Mouse (Mus musculus): ENCODE measurements around the gene Ubxn6.
"Not testable (repeated sequence)": the region's sequence is repeated elsewhere in the genome, so short reads cannot be mapped to it uniquely, and the experiment has no call there.

The Ubxn6 gene

GRCm38 (mm10) chr17:56074827-56075208 is at the start of gene Ubxn6:
Gene Ubxn6, minus strand, starts transcription at chr17:56075028.
- in situ Hi-C loops (cut with MboI; ENCODE audit: low sequenced_read_pairs): no loop called here

- in situ Hi-C loops (cut with MboI; ENCODE audit: low sequenced_read_pairs): no loop called here
Measured at GRCm38 (mm10) chr17:56123681-56124340, 49.0 kb upstream of the Ubxn6 start.

DNA sequence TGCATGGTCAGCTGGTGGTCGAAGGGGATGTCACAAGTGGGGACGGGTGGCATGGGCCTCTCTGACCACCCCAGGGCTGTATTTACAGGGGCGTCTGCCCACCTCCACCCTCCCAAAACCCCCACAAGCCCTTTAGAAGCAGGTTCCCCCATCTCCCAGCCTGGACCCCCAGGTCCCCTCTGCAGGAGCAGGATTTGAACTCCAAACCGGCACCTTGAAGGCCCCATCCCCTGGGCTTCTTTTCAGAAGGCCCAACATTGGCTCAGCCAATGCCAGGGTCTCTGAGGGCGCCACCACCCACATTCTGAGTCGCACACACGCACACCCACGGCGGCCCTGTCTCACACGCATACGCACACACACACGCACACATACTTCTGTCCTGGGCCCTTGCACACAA is 48.3 kb upstream of the Ubxn6 start:
- in situ Hi-C loops (cut with MboI; ENCODE audit: low sequenced_read_pairs): no loop called here

- in situ Hi-C loops (cut with MboI; ENCODE audit: low sequenced_read_pairs): no loop called here
Measured at GRCm38 (mm10) chr17:56121826-56122225, 47.0 kb upstream of the Ubxn6 start, which contains the start of gene Lrg1. Gene Lrg1, minus strand, starts transcription at chr17:56122001.

DNA sequence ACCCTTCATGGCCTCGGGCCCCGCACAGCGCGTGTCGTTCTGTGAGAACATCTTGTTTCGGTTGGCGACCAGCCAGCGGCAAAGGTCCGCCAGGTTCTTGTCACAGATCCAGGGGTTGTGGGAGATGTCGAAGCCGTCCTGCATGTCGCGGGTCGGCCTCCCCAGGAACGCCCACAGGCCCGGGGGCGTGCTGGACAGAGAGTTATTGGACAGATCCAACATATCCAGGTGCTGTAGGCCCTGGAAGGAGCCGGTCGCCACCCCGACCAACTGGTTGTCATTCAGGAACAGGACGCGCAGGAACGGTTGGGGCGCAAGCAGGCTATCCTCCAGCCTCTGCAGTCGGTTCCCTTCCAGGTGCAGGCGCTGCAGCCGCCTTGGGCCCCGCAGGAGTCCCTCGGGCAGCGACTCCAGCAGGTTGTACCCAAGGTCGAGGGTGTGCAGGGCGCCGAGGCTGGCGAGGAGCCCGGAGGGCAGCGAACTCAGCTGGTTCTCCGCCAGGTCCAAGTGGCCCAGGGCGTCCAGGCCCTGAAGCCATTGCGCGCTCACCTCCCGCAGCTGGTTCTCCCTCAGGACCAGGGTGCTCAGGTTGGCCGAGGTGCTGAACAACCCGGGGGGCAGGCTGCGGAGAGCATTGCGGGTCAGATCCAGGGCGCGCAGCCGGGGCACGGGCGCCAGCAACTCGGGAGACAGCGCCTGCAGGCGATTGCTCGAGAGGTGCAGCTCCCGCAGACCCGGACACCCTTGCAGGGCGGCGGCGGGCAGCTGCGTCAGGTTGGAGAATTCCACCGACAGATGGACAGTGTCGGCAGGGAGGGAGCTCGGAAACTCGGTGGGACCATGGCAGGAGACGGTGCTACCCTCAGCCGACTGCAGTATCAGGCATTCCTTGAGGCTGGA is 45.4 kb upstream of the Ubxn6 start:
- in situ Hi-C loops (cut with MboI; ENCODE audit: low sequenced_read_pairs): no loop called here

DNA sequence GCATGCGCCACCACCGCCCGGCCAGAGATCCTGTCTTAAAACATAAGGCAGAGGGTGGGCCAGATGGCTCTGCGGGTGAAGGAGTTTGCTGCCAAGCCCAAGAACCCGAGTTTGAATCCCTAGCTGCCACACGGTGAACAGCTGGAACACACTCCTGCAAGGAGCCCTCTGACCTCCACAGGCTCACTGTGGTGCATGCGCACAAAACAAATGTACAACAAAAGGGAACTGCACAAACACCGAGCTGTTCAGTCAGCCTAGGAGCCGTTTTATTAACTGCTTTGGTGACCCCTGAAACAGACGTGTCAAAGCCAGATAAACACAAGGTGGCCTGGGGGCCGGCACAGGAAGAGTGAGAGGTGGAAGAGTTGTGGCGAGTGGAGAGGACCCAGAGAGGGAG is 44.6 kb upstream of the Ubxn6 start:
- in situ Hi-C loops (cut with MboI; ENCODE audit: low sequenced_read_pairs): no loop called here

- in situ Hi-C loops (cut with MboI; ENCODE audit: low sequenced_read_pairs): no loop called here
Measured at GRCm38 (mm10) chr17:56117251-56117710, 42.5 kb upstream of the Ubxn6 start, which contains the start of gene Plin5. Gene Plin5, minus strand, starts transcription at chr17:56117596.

DNA sequence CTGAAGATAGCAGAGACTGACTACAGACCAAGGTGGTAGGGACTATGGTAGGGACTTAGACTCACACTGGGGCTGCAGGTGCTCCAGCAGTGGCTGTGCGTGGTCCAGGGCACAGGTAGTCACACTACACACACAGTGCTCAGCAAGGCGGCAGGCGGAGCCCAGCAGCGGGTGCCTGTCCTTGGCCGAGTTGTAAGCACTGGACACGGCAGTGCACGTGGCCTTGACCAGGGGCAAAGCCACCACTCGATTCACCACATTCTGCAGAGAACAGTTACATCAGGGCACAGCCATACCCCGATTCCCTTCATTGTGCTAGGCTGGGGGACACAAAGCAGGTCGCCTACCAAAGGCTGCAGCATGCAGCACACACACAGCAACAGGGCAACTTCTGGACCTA is 41.4 kb upstream of the Ubxn6 start:
- in situ Hi-C loops (cut with MboI; ENCODE audit: low sequenced_read_pairs): no loop called here

GRCm38 (mm10) chr17:56112743-56113142 is 37.9 kb upstream of the Ubxn6 start:
- in situ Hi-C loops (cut with MboI; ENCODE audit: low sequenced_read_pairs): no loop called here

GRCm38 (mm10) chr17:56111864-56112263 is 37.0 kb upstream of the Ubxn6 start:
- in situ Hi-C loops (cut with MboI; ENCODE audit: low sequenced_read_pairs): no loop called here

DNA sequence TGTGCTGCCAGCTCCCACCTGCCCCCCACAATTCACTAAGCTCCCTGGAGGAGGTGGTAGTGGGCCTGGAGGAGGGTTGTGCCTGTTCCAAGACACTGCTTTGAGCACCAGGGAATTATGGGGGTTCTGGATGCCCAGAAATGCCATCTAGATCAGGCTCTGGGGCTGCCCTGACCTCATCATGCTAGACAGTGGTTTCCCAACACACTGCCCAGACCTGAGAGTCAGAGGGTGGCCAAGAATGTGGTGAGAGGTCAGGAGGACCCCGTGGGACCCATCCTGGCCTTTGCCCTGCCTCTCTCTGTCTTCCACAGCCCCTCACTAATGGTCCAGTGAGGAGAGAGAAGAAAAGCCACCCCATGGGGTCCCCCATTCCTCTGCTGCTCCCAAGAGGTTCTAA is 36.2 kb upstream of the Ubxn6 start:
- in situ Hi-C loops (cut with MboI; ENCODE audit: low sequenced_read_pairs): no loop called here

DNA sequence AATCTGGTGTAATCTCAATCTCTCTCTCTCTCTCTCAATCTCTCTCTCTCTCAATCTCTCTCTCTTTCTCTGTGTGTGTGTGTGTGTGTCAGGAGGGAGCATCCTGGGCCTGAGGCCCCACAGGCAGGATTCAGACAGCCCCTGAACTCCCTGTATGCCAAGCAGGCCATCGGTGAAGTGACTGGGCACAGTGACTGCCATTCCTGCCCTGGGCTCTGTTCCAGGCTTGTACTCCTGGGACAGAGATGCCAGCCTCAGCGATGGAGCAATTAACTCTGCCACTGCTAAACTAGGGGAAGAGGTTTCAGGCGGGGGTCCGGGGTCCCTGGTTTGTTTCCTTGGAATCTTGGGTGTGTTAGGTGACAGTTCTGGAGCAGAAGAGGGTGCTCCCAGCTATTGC is 35.7 kb upstream of the Ubxn6 start:
- in situ Hi-C loops (cut with MboI; ENCODE audit: low sequenced_read_pairs): no loop called here

- in situ Hi-C loops (cut with MboI; ENCODE audit: low sequenced_read_pairs): no loop called here
Measured at GRCm38 (mm10) chr17:56109219-56110051, 34.6 kb upstream of the Ubxn6 start, which contains the start of gene Plin4. Gene Plin4, minus strand, starts transcription at chr17:56109803.

- in situ Hi-C loops (cut with MboI; ENCODE audit: low sequenced_read_pairs): no loop called here
Measured at GRCm38 (mm10) chr17:56108334-56109044, 33.7 kb upstream of the Ubxn6 start.

DNA sequence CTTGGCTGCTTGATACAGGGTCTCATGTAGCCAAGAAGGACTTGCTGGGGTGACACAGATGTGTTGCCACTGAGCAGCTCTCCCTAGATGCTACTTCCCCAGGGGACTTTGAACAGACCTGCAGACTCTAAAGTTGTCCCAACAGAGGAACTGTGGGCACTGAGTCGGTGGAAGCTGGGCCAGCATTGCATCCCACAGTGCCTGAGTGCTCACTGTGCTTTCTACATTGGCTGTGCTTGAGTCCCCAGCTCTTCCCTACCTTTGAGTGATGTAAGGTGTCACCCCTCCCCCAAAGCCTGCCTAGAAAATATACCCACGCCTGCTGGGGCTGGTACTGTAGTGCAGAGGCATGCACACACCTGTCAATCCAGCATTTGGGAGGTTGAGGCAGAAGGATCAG is 32.9 kb upstream of the Ubxn6 start:
- in situ Hi-C loops (cut with MboI; ENCODE audit: low sequenced_read_pairs): no loop called here

GRCm38 (mm10) chr17:56106981-56107380 is 32.2 kb upstream of the Ubxn6 start:
- in situ Hi-C loops (cut with MboI; ENCODE audit: low sequenced_read_pairs): no loop called here

DNA sequence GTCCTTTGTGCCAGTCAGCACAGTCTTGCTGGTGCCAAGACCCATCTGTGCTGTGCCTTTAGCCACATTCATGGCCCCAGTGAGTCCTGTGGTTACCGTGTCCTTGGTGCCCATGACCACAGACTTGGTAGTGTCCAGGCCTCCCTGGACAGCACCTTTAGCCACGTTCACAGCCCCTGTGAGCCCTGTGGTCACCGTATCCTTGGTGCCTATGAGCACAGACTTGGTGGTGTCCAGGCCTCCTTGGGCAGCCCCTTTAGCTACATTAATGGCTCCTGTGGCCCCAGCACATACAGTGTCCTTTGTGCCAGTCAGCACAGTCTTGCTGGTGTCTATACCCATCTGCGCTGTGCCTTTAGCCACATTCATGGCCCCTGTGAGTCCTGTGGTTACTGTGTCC is 31.6 kb upstream of the Ubxn6 start:
- in situ Hi-C loops (cut with MboI; ENCODE audit: low sequenced_read_pairs): not testable (repeated sequence)

- in situ Hi-C loops (cut with MboI; ENCODE audit: low sequenced_read_pairs): not testable (repeated sequence)
Measured at GRCm38 (mm10) chr17:56104821-56105220, 30.0 kb upstream of the Ubxn6 start.

DNA sequence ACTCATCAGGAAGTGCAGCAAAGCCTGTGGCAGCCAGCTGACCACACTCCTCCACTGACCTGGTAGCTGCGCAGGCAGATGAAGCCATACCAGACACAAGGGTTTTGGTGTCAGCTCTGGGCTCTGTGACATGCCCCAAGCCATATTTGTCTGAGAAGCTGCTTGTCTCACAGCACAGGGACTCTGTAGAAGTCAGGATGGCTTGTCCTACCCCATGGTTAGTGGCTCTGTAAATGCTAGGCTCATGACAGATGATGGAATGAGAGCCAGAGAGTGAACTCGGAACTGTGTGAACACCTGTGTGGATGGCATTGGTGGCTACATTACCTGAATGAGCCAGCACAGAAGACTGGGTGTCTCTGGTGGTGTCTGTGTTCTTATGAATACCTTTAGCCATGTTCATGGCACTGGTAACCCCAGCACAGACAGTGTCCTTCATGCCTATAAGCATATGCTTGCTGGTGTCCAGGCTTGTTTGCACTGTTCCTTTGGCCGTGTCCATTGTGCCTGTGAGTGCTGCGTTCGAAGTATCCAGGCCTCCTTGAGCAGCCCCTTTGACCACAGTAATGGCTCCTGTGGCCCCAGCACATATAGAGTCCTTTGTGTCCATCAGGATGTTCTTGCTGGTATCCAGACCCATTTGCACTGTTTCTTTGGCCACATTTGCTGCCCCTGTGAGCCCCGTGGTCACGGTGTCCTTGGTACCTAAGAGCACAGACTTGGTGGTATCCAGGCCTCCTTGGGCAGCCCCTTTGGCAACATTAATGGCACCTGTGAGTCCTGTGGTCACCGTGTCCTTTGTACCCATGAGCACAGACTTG is 28.8 kb upstream of the Ubxn6 start:
- in situ Hi-C loops (cut with MboI; ENCODE audit: low sequenced_read_pairs): no loop called here

DNA sequence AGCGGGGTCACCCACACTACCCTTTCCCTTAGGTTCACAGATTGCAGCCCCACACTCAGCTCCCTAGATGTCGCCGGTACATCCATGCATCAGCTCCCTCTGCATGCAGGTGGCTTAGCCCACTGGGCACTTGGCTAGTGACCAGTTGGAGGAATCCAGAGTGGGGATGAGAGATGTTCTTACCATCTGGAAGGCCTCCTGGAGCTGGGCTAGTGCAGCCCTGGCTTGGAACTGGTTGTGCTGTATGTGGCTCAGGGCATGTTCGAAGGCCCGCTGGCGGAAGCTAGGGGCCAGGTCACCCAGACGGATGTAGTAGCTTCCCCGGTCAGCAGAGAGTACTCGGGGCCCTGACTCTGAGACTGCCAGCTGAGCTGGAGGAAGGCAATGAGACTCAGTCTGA is 28.1 kb upstream of the Ubxn6 start:
- in situ Hi-C loops (cut with MboI; ENCODE audit: low sequenced_read_pairs): no loop called here
